Mouse (Mus musculus): ENCODE measurements at regions not wholly inside any gene's neighbourhood (a gene's known extent, or its start where the extent isn't known, plus 50 kb on each side); places are given as distances from the start of the nearest gene placed in this dataset.

DNA sequence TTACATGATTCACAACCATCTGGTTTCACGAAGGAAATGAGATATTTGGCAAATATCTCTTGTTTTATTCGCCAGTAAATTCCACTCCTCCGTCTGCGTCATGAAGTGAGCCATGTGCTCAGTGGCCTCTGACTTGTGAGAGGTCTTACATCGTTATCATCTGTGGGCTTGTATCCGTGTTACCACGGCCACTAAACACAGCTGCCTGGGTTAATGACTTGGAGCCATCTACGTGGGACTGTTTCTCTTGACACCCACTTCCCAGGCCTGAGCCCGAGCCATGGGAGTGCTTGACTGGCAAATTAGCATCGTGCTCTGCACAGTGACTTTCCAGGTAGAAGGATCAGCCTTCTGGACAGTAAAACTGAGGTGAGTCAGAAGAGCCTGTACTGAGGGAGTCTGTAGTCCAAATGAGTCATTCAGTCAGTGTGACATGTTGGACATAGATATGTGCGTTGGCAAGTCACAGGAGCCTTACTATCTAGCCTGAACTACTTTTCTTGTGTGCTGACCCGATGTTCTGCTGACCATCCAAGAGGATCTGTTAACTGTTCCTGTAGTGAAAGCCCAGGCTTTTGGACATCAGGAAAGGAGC lies 137.7 kb downstream of the Tmx1 start:
- H3K4me2 ChIP-seq = no peak overlapping the region
- no peaks in the 10 kb centered on the region for H3K36me3 ChIP-seq
- H3K9ac ChIP-seq = no peak overlapping the region
- no peak for ATAC-seq (ENCODE audit: insufficient read depth, low FRiP score, low read depth)
- no peak overlapping the region for H3K27ac ChIP-seq
- H3K4me1 ChIP-seq = no peaks in the 10 kb centered on the region
- 64% methylated on average over 12 of the region's 12 CpGs for WGBS
- H3K4me3 ChIP-seq (replicated peaks) = no peak overlapping the region
- H3K9me3 ChIP-seq = no peaks in the 10 kb centered on the region
- no peaks in the 10 kb centered on the region for H3K27me3 ChIP-seq (replicated peaks)

DNA sequence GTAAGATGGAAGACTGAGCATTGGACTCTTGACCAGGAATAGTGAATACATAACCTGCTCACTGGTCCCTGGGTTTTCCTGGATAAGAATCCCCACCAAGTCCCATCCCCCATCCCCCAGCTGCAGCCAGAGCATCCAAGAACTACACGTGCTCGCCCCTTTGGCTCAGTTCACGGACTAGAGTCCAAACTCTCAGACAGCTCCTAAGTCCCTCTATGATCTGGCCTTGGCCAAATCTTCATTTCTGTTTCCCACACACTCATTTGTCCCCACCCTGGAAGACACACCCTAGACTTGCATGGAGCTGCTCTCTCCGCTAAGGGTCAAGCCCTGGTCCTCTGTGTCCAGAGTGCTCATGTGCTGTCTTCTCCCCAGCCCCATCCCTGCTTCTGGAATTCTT lies 139.9 kb downstream of the Tmx1 start:
- WGBS = 71% methylated on average over 4 of the region's 4 CpGs
- no peak for ATAC-seq (ENCODE audit: insufficient read depth, low FRiP score, low read depth)
- Histone ChIP-seq H3K27ac (no peak overlapping the region), H3K4me1 (no peaks in the 10 kb centered on the region), H3K36me3 (no peaks in the 10 kb centered on the region), H3K4me2 (no peak overlapping the region), H3K9ac (no peak overlapping the region), H3K4me3 (replicated peaks) (no peak overlapping the region), H3K9me3 (no peaks in the 10 kb centered on the region), H3K27me3 (replicated peaks) (no peaks in the 10 kb centered on the region)

- H3K4me3 ChIP-seq (replicated peaks) = no peak overlapping the region
- H3K27ac ChIP-seq = no peak overlapping the region
- 82% methylated on average over 15 of the region's 15 CpGs for WGBS
- H3K9ac ChIP-seq = no peak overlapping the region
- H3K4me1 ChIP-seq = no peaks in the 10 kb centered on the region
- H3K27me3 ChIP-seq (replicated peaks) = no peaks in the 10 kb centered on the region
- no peaks in the 10 kb centered on the region for H3K36me3 ChIP-seq
- no peaks in the 10 kb centered on the region for H3K9me3 ChIP-seq
- ATAC-seq (ENCODE audit: insufficient read depth, low FRiP score, low read depth) = no peak
- no peak overlapping the region for H3K4me2 ChIP-seq
Measured at GRCm38 (mm10) chr12:70598211-70598701, 145.4 kb downstream of the Tmx1 start.

- Histone ChIP-seq H3K27ac (no peak overlapping the region), H3K36me3 (no peaks in the 10 kb centered on the region), H3K4me1 (no peaks in the 10 kb centered on the region), H3K4me2 (no peak overlapping the region), H3K4me3 (replicated peaks) (no peak overlapping the region), H3K9me3 (no peaks in the 10 kb centered on the region), H3K27me3 (replicated peaks) (no peaks in the 10 kb centered on the region), H3K9ac (no peak overlapping the region)
- ATAC-seq (ENCODE audit: insufficient read depth, low FRiP score, low read depth) = no peak
- 83% methylated on average over 6 of the region's 6 CpGs for WGBS
Measured at GRCm38 (mm10) chr12:70599731-70600130, 146.8 kb downstream of the Tmx1 start.

DNA sequence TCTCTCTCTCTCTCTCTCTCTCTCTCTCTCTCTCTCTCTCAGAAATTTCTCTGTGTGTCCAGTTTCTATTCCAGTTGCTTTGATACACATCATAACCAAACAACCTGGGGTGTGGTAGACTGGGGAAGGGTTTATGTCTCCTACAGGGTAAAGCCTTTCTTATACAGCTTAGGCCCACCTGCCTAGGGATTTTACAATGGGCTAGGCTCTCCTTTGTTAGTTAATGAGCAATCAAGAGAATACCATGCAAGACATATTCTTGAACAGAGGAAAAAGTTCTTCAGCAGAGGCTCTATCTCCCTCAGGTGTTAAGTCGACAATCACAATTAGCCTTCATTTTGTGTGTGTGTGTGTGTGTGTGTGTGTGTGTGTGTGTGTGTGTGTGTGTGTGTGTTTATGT lies 151.0 kb downstream of the Tmx1 start:
- ATAC-seq (ENCODE audit: insufficient read depth, low FRiP score, low read depth) = no peak
- Histone ChIP-seq H3K27ac (no peak overlapping the region), H3K4me2 (no peak overlapping the region), H3K36me3 (no peaks in the 10 kb centered on the region), H3K4me1 (no peaks in the 10 kb centered on the region), H3K9me3 (no peaks in the 10 kb centered on the region), H3K4me3 (replicated peaks) (no peak overlapping the region), H3K9ac (no peak overlapping the region), H3K27me3 (replicated peaks) (no peaks in the 10 kb centered on the region)
- WGBS = 92% methylated on average over 1 of the region's 1 CpGs

GRCm38 (mm10) chr12:70608672-70609071 lies 155.8 kb downstream of the Tmx1 start:
- H3K36me3 ChIP-seq = no peaks in the 10 kb centered on the region
- no peak overlapping the region for H3K9ac ChIP-seq
- no peak overlapping the region for H3K4me2 ChIP-seq
- no peaks in the 10 kb centered on the region for H3K27me3 ChIP-seq (replicated peaks)
- H3K9me3 ChIP-seq = no peaks in the 10 kb centered on the region
- H3K4me3 ChIP-seq (replicated peaks) = no peak overlapping the region
- H3K4me1 ChIP-seq = no peaks in the 10 kb centered on the region
- WGBS = 57% methylated on average over 5 of the region's 5 CpGs
- no peak overlapping the region for H3K27ac ChIP-seq
- no peak for ATAC-seq (ENCODE audit: insufficient read depth, low FRiP score, low read depth)

- Histone ChIP-seq H3K4me2 (no peak overlapping the region), H3K27ac (no peak overlapping the region), H3K4me3 (replicated peaks) (no peak overlapping the region), H3K9ac (no peak overlapping the region), H3K27me3 (replicated peaks) (no peaks in the 10 kb centered on the region), H3K36me3 (no peaks in the 10 kb centered on the region), H3K4me1 (no peaks in the 10 kb centered on the region), H3K9me3 (no peaks in the 10 kb centered on the region)
- ATAC-seq (ENCODE audit: insufficient read depth, low FRiP score, low read depth) = no peak
- 67% methylated on average over 7 of the region's 7 CpGs for WGBS
Measured at GRCm38 (mm10) chr12:70609116-70609871, 156.4 kb downstream of the Tmx1 start.

DNA sequence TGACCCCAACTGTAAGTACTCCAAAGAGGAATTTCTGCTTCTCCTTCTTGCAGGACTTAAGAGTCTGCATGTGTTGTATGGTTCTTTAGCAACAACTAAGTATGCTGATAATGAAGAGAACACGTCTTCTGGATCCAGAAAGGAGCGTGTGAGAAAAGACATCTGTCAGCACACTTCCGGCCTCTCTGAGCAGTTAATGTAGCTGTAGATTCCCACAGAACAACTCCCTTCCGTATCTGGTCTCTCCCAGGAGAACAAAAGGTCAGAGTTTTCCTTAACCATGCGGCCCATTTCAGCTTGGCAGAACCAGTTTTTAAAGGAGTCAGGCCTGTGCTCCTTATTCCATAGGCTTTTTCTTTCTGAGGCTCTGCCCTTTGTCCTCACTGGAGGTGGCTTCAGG lies 159.0 kb downstream of the Tmx1 start:
- H3K9me3 ChIP-seq = no peaks in the 10 kb centered on the region
- no peak overlapping the region; the same call in 1 of the 2 replicates for H3K27ac ChIP-seq
- no peaks in the 10 kb centered on the region for H3K36me3 ChIP-seq
- ATAC-seq (ENCODE audit: insufficient read depth, low FRiP score, low read depth) = no peak
- H3K27me3 ChIP-seq (replicated peaks) = no peaks in the 10 kb centered on the region
- H3K4me3 ChIP-seq (replicated peaks) = no peak overlapping the region
- 47% methylated on average over 5 of the region's 5 CpGs for WGBS
- no peaks in the 10 kb centered on the region for H3K4me1 ChIP-seq
- H3K9ac ChIP-seq = no peak overlapping the region
- H3K4me2 ChIP-seq = no peak overlapping the region

- Histone ChIP-seq H3K4me1 (no peaks in the 10 kb centered on the region), H3K27me3 (replicated peaks) (no peaks in the 10 kb centered on the region), H3K4me3 (replicated peaks) (no peak overlapping the region), H3K4me2 (no peak overlapping the region), H3K36me3 (no peaks in the 10 kb centered on the region), H3K27ac (no peak overlapping the region), H3K9ac (no peak overlapping the region), H3K9me3 (no peaks in the 10 kb centered on the region)
- WGBS = 65% methylated on average over 5 of the region's 5 CpGs
- ATAC-seq (ENCODE audit: insufficient read depth, low FRiP score, low read depth) = no peak
Measured at GRCm38 (mm10) chr12:70613244-70613643, 160.3 kb downstream of the Tmx1 start.

DNA sequence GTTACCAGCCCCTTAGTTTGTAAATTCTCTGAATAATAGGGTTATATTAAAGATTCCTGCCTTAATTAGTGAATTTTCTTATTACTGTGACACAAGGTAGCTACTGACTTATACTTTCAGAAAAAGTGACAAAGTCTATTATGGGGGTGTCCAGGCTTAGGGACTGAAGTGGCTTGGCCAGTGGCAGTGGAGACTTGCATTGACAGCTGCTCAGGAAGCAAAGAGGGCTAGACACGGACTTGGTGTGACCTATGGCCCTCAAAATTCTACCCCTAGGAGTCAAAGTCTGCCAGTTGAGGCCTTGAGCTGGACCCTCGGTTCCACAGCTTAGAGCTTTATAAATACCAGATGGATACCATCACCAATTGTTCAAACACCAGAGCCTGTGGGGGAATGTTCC lies 161.2 kb downstream of the Tmx1 start:
- Histone ChIP-seq H3K36me3 (no peaks in the 10 kb centered on the region), H3K9me3 (no peaks in the 10 kb centered on the region), H3K4me3 (replicated peaks) (no peak overlapping the region), H3K4me1 (no peaks in the 10 kb centered on the region), H3K27me3 (replicated peaks) (no peaks in the 10 kb centered on the region), H3K4me2 (no peak overlapping the region), H3K9ac (no peak overlapping the region), H3K27ac (no peak overlapping the region)
- 49% methylated on average over 2 of the region's 2 CpGs for WGBS
- ATAC-seq (ENCODE audit: insufficient read depth, low FRiP score, low read depth) = no peak

DNA sequence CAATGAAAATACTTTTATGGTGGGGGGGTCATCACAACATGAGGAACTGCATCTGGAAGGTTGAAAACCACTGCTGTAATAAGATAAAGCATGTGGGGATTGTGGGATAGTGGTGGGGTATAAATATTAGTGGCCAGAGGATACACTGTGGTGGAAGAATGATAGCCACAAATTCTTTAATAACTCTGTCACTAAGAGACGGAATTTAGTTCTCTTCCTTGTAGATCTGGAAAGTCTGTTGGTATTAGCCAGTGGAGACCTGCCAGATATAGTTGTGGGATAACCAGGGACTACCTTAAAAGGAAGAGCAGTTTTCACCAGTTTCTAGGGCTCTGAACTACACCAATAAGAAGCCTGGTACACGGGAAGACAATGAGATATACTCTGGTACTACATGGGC lies 161.8 kb downstream of the Tmx1 start:
- no peak overlapping the region for H3K4me2 ChIP-seq
- H3K27me3 ChIP-seq (replicated peaks) = no peaks in the 10 kb centered on the region
- H3K27ac ChIP-seq = no peak overlapping the region
- H3K4me1 ChIP-seq = no peaks in the 10 kb centered on the region
- H3K36me3 ChIP-seq = no peaks in the 10 kb centered on the region
- no peak overlapping the region for H3K4me3 ChIP-seq (replicated peaks)
- no peaks in the 10 kb centered on the region for H3K9me3 ChIP-seq
- ATAC-seq (ENCODE audit: insufficient read depth, low FRiP score, low read depth) = no peak
- 63% methylated on average over 2 of the region's 2 CpGs for WGBS
- H3K9ac ChIP-seq = no peak overlapping the region

- Histone ChIP-seq H3K9me3 (no peaks in the 10 kb centered on the region), H3K4me1 (no peaks in the 10 kb centered on the region), H3K36me3 (no peaks in the 10 kb centered on the region), H3K9ac (no peak overlapping the region), H3K4me3 (replicated peaks) (no peak overlapping the region), H3K4me2 (no peak overlapping the region), H3K27ac (no peak overlapping the region), H3K27me3 (replicated peaks) (no peaks in the 10 kb centered on the region)
- ATAC-seq (ENCODE audit: insufficient read depth, low FRiP score, low read depth) = no peak
- 91% methylated on average over 9 of the region's 9 CpGs for WGBS
Measured at GRCm38 (mm10) chr12:70615123-70615522, 162.2 kb downstream of the Tmx1 start.
